In genomic region chr9:22030386-22030785, GRCm38 (mm10) we compare ENCODE assay signal across 34 mouse cellular contexts. TPM values are rescaled to one million over a fixed set of nuclear protein-coding genes. Genes with fewer than 3 reads are reported as not detected.
"Had no signal": no experiment of that assay in that cellular context is flagged by ENCODE, and none has a peak within 500 bp of the region (broad histone marks: within the 10 kb centered on the region; RNA-seq: fewer than 3 reads in every experiment).

No protein-coding gene starts in this region.

- H3K4me3 ChIP-seq: embryonic facial prominence, embryonic 10.5 days; embryonic facial prominence, embryonic 12.5 days; embryonic facial prominence, embryonic 13.5 days; embryonic facial prominence, embryonic 15.5 days; erythroblast, embryonic 14.5 days; forebrain, embryonic 10.5 days; forebrain, embryonic 12.5 days; forebrain, embryonic 13.5 days; forebrain, embryonic 15.5 days; gastrocnemius, adult 2 months; heart, adult 2 months had no signal

- H3K27ac ChIP-seq: embryonic facial prominence, embryonic 10.5 days; embryonic facial prominence, embryonic 12.5 days; embryonic facial prominence, embryonic 13.5 days; embryonic facial prominence, embryonic 15.5 days; forebrain, embryonic 10.5 days; forebrain, embryonic 12.5 days; forebrain, embryonic 13.5 days; forebrain, embryonic 15.5 days; gastrocnemius, adult 2 months; heart, adult 2 months had no signal

- ATAC-seq: forebrain, embryonic 13.5 days; forebrain, embryonic 14.5 days; forebrain, embryonic 15.5 days; forebrain, embryonic 16.5 days; forebrain, postnatal 0 days had no signal

- DNase-seq: cerebellum, adult 2 months; cerebellum, adult 8-10 months; cerebellum, adult 9-10 months; cerebellum, adult 9-11 months; cerebellum, postnatal 10 days; cerebellum, postnatal 14 days; cerebellum, postnatal 25 days; cerebellum, postnatal 36 days; embryo, embryonic 11 days; forebrain, postnatal 0 days; gastrocnemius, adult 2 months; gastrocnemius, postnatal 10 days; gastrocnemius, postnatal 14 days; gastrocnemius, postnatal 25 days; gastrocnemius, postnatal 36 days; heart, adult 11 months; heart, adult 18-20 months; heart, adult 2 months had no signal

RNA-seq across cellular contexts. Expression of gene Elavl3, which starts 21.4 kb away (rescaled TPM):
- total RNA-seq: common myeloid progenitor, adult 5-6 weeks; gastrocnemius, adult 2 months had no signal

RNA-seq across cellular contexts. Expression of gene Ccdc151, which starts 28.0 kb away (rescaled TPM):
- total RNA-seq: common myeloid progenitor, adult 5-6 weeks; gastrocnemius, adult 18-20 months; gastrocnemius, adult 2 months; gastrocnemius, adult 8-10 months; gastrocnemius, postnatal 10 days; gastrocnemius, postnatal 14 days; gastrocnemius, postnatal 25 days; granulocyte monocyte progenitor cell, adult 5-6 weeks; heart, adult 8-10 months had no signal

RNA-seq across cellular contexts. Expression of gene Gm49318, which starts 40.7 kb away (rescaled TPM):
- total RNA-seq: common myeloid progenitor, adult 5-6 weeks; forebrain, postnatal 0 days; gastrocnemius, adult 18-20 months; gastrocnemius, adult 2 months; gastrocnemius, adult 8-10 months; gastrocnemius, postnatal 10 days; gastrocnemius, postnatal 14 days; gastrocnemius, postnatal 25 days; gastrocnemius, postnatal 36 days; granulocyte monocyte progenitor cell, adult 5-6 weeks had no signal
